In genomic region chr3:102698127-102698526, GRCm38 (mm10) we compare ENCODE assay signal across 27 mouse cellular contexts.
"Had no signal": no experiment of that assay in that cellular context is flagged by ENCODE, and none has a peak within 500 bp of the region (broad histone marks: within the 10 kb centered on the region; RNA-seq: fewer than 3 reads in every experiment).

No protein-coding gene starts in this region.

- H3K27me3 ChIP-seq: heart, embryonic 15.5 days; hindbrain, embryonic 12.5 days; limb, embryonic 15.5 days; liver, embryonic 12.5 days had no signal

- H3K4me1 ChIP-seq: heart, embryonic 10.5 days; heart, embryonic 13.5 days; hindbrain, embryonic 10.5 days; hindbrain, embryonic 12.5 days; intestine, embryonic 15.5 days; liver, embryonic 12.5 days had no signal

- H3K4me2 ChIP-seq: heart, embryonic 13.5 days; heart, embryonic 15.5 days; hindbrain, embryonic 12.5 days; hindbrain, embryonic 14.5 days; intestine, embryonic 15.5 days; limb, embryonic 12.5 days; limb, embryonic 15.5 days; liver, embryonic 12.5 days had no signal

- DNase-seq: gastrocnemius, adult 2 months; gastrocnemius, postnatal 10 days; gastrocnemius, postnatal 25 days; heart, adult 18-20 months; heart, postnatal 4 days; kidney, adult 18-20 months; kidney, adult 8-10 months; kidney, postnatal 10 days; kidney, postnatal 25 days; kidney, postnatal 4 days; left cerebral cortex, postnatal 4 days had no signal

- ATAC-seq: hindbrain, embryonic 16.5 days; inflammation-experienced regulatory T-cells, adult 6 months; intestine, embryonic 15.5 days; intestine, postnatal 0 days; liver, embryonic 12.5 days had no signal

- H3K9me3 ChIP-seq: heart, embryonic 10.5 days; heart, embryonic 13.5 days; heart, embryonic 15.5 days; hindbrain, embryonic 10.5 days; hindbrain, embryonic 12.5 days; intestine, embryonic 15.5 days; limb, embryonic 12.5 days; limb, embryonic 15.5 days; liver, embryonic 12.5 days had no signal

- H3K36me3 ChIP-seq: heart, embryonic 10.5 days; heart, embryonic 13.5 days; heart, embryonic 15.5 days; hindbrain, embryonic 10.5 days; hindbrain, embryonic 12.5 days; intestine, embryonic 15.5 days; limb, embryonic 12.5 days; limb, embryonic 15.5 days; liver, embryonic 12.5 days had no signal

- H3K4me3 ChIP-seq: gastrocnemius, adult 2 months; heart, embryonic 10.5 days; heart, embryonic 13.5 days; heart, embryonic 15.5 days; hindbrain, embryonic 10.5 days; hindbrain, embryonic 12.5 days; intestine, embryonic 15.5 days; layer of hippocampus, adult 2 months; left cerebral cortex, adult 2 months; limb, embryonic 12.5 days; limb, embryonic 15.5 days; liver, embryonic 12.5 days had no signal

- H3K27ac ChIP-seq: gastrocnemius, adult 2 months; heart, embryonic 10.5 days; heart, embryonic 13.5 days; heart, embryonic 15.5 days; hindbrain, embryonic 10.5 days; hindbrain, embryonic 12.5 days; hindbrain, embryonic 14.5 days; intestine, embryonic 15.5 days; layer of hippocampus, adult 2 months; left cerebral cortex, adult 2 months; limb, embryonic 12.5 days; limb, embryonic 15.5 days; liver, embryonic 12.5 days; liver, embryonic 14.5 days had no signal

- H3K9ac ChIP-seq: heart, embryonic 13.5 days; heart, embryonic 15.5 days; hindbrain, embryonic 12.5 days; hindbrain, embryonic 14.5 days; intestine, embryonic 15.5 days; limb, embryonic 12.5 days; limb, embryonic 15.5 days; liver, embryonic 12.5 days; liver, embryonic 14.5 days had no signal
